Mouse (Mus musculus) neutrophil, adult 59 days (primary cell): ENCODE measurements around the gene Olfr1233. TPM values are rescaled to one million over a fixed set of nuclear protein-coding genes. Genes with fewer than 3 reads are reported as not detected.

ENCODE experiments used
- total RNA-seq, 2 experiments: library from RNA; stranded (reverse); gene quantifications; 1 replicate in 1 of 2; 2 replicates in 1 of 2; pipeline ENCODE4 v1.2.4; 2023

Gene Olfr1233
- not detected for total RNA-seq

GRCm38 (mm10) chr2:89342298-89342697, at the start of gene Olfr1233:
Gene Olfr1233 (minus strand): TSS chr2:89342398.

GRCm38 (mm10) chr2:89364765-89365164, 22.6 kb upstream of the Olfr1233 start, which contains the start of gene Olfr1234:
Gene Olfr1234 (minus strand): TSS chr2:89364865.

GRCm38 (mm10) chr2:89329575-89329974, 12.6 kb downstream of the Olfr1233 start, which contains the start of gene Olfr1232:
Gene Olfr1232 (minus strand): TSS chr2:89329675.

DNA sequence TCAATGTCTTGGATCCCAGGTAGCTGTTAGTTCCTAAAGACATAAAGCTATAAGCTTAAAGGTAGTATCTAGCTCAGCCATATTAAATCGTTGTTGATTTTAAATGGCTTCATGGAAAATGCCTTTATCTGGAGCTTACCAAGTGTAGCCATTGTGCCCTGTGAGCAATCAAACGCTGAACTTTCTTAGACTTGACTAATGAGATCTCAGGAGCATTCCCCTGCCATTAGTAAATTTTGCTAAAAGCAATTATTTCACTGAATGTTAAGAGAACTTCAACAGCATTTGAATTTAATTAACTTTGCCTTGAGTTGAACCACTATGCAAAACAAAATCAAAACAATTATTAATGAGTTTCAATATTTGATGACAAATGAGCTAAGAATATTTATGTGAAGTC, 35.2 kb downstream of the Olfr1233 start, which contains the start of gene Olfr1231:
Gene Olfr1231, minus strand, starts transcription at position 101 of the 400 bp plus-strand sequence.

GRCm38 (mm10) chr2:89297168-89297567, 45.0 kb downstream of the Olfr1233 start, which contains the start of gene Olfr1230:
Gene Olfr1230 (minus strand): TSS chr2:89297268.

GRCm38 (mm10) chr2:89287914-89288313, 54.3 kb downstream of the Olfr1233 start, which contains the start of gene Olfr1229:
Gene Olfr1229 (minus strand): TSS chr2:89288014.

Other genes with a start within 250 kb of the Olfr1233 start
- not detected for gene Olfr1220, start 235.6 kb downstream of the Olfr1233 start, total RNA-seq
- not detected for gene Olfr1221, start 225.1 kb downstream of the Olfr1233 start, total RNA-seq
- not detected for gene Olfr1222, start 209.3 kb downstream of the Olfr1233 start, total RNA-seq
- not detected for gene Olfr1223, start 190.8 kb downstream of the Olfr1233 start, total RNA-seq
- gene Olfr1224-ps1, start 178.3 kb downstream of the Olfr1233 start, total RNA-seq = not detected
- gene Olfr1225, start 167.7 kb downstream of the Olfr1233 start, total RNA-seq = not detected
- not detected for gene Olfr1226, start 142.3 kb downstream of the Olfr1233 start, total RNA-seq
- not detected for gene Olfr1228, start 88.3 kb downstream of the Olfr1233 start, total RNA-seq
- gene Olfr1229, start 54.4 kb downstream of the Olfr1233 start, total RNA-seq = not detected
- gene Olfr1230, start 45.1 kb downstream of the Olfr1233 start, total RNA-seq = not detected
- not detected for gene Olfr1231, start 35.3 kb downstream of the Olfr1233 start, total RNA-seq
- not detected for gene Olfr1232, start 12.7 kb downstream of the Olfr1233 start, total RNA-seq
- not detected for gene Olfr1234, start 22.5 kb upstream of the Olfr1233 start, total RNA-seq
- gene Olfr1238, start 67.3 kb upstream of the Olfr1233 start, total RNA-seq = not detected
- not detected for gene Olfr1239, start 78.0 kb upstream of the Olfr1233 start, total RNA-seq
- not detected for gene Olfr1240, start 100.6 kb upstream of the Olfr1233 start, total RNA-seq
- not detected for gene Olfr1241, start 144.7 kb upstream of the Olfr1233 start, total RNA-seq
- not detected for gene Olfr1242, start 155.9 kb upstream of the Olfr1233 start, total RNA-seq
- gene Olfr1243, start 189.1 kb upstream of the Olfr1233 start, total RNA-seq = not detected
- gene Olfr1245, start 236.0 kb upstream of the Olfr1233 start, total RNA-seq = not detected